Mouse (Mus musculus): ENCODE measurements at regions not wholly inside any gene's neighbourhood (a gene's known extent, or its start where the extent isn't known, plus 50 kb on each side); places are given as distances from the start of the nearest gene placed in this dataset.
A peak's percentile ranks its signal among the peaks of the same experiment; 100 is the strongest.

- no peak for DNase-seq (ENCODE audit: low spot score)
- no peak overlapping the region for H3K27ac ChIP-seq (ENCODE audit: low read depth, low read length)
Observed at GRCm38 (mm10) chr6:133973205-133973838, 62.2 kb upstream of the Etv6 start.

GRCm38 (mm10) chr6:133975951-133976350, 59.5 kb upstream of the Etv6 start:
- Histone ChIP-seq H3K4me3 (ENCODE audit: low read depth, low read length) (no peak overlapping the region), H3K36me3 (ENCODE audit: control insufficient read depth, insufficient read depth, low read length) (no peaks in the 10 kb centered on the region), H3K4me2 (ENCODE audit: low read depth, low read length, severe bottlenecking) (no peak overlapping the region), H3K9me3 (ENCODE audit: control insufficient read depth, low read length) (no peaks in the 10 kb centered on the region), H3K9ac (ENCODE audit: low read length) (no peak overlapping the region), H3K27me3 (ENCODE audit: control insufficient read depth, insufficient read depth, low read length) (no peaks in the 10 kb centered on the region), H3K4me1 (replicated peaks; ENCODE audit: control insufficient read depth, insufficient read depth, low read length) (no peaks in the 10 kb centered on the region), H3K27ac (ENCODE audit: low read depth, low read length) (no peak overlapping the region)
- ATAC-seq (replicated peaks; ENCODE audit: low FRiP score) (no peak), DNase-seq (ENCODE audit: low spot score) (no peak)
- 90% methylated on average over 1 of the region's 1 CpGs for WGBS

More at GRCm38 (mm10) chr6:133973205-133973838, 62.2 kb upstream of the Etv6 start:
- WGBS: 93% methylated on average over 7 of the region's 7 CpGs
- Histone ChIP-seq H3K4me3 (ENCODE audit: low read depth, low read length) (no peak overlapping the region), H3K4me1 (replicated peaks; ENCODE audit: control insufficient read depth, insufficient read depth, low read length) (no peaks in the 10 kb centered on the region), H3K27me3 (ENCODE audit: control insufficient read depth, insufficient read depth, low read length) (no peaks in the 10 kb centered on the region), H3K36me3 (ENCODE audit: control insufficient read depth, insufficient read depth, low read length) (no peaks in the 10 kb centered on the region), H3K4me2 (ENCODE audit: low read depth, low read length, severe bottlenecking) (no peak overlapping the region), H3K9ac (ENCODE audit: low read length) (no peak overlapping the region), H3K9me3 (ENCODE audit: control insufficient read depth, low read length) (no peaks in the 10 kb centered on the region)
- no peak for ATAC-seq (replicated peaks; ENCODE audit: low FRiP score)

- no peak for DNase-seq (ENCODE audit: low spot score)
- H3K4me3 ChIP-seq (ENCODE audit: low read depth, low read length): no peak overlapping the region
- H3K27me3 ChIP-seq (ENCODE audit: control insufficient read depth, insufficient read depth, low read length): no peaks in the 10 kb centered on the region
- H3K9me3 ChIP-seq (ENCODE audit: control insufficient read depth, low read length): no peaks in the 10 kb centered on the region
- no peaks in the 10 kb centered on the region for H3K4me1 ChIP-seq (replicated peaks; ENCODE audit: control insufficient read depth, insufficient read depth, low read length)
- WGBS: 75% methylated on average over 6 of the region's 6 CpGs
- H3K4me2 ChIP-seq (ENCODE audit: low read depth, low read length, severe bottlenecking): no peak overlapping the region
- no peaks in the 10 kb centered on the region for H3K36me3 ChIP-seq (ENCODE audit: control insufficient read depth, insufficient read depth, low read length)
- no peak for ATAC-seq (replicated peaks; ENCODE audit: low FRiP score)
- no peak overlapping the region for H3K27ac ChIP-seq (ENCODE audit: low read depth, low read length)
- no peak overlapping the region for H3K9ac ChIP-seq (ENCODE audit: low read length)
Observed at GRCm38 (mm10) chr6:133976854-133977253, 58.6 kb upstream of the Etv6 start.

- no peak overlapping the region for H3K27ac ChIP-seq (ENCODE audit: low read depth, low read length)
- DNase-seq (ENCODE audit: low spot score) (no peak), ATAC-seq (replicated peaks; ENCODE audit: low FRiP score) (no peak)
- no peaks in the 10 kb centered on the region for H3K9me3 ChIP-seq (ENCODE audit: control insufficient read depth, low read length)
- H3K9ac ChIP-seq (ENCODE audit: low read length): no peak overlapping the region
- 85% methylated on average over 10 of the region's 10 CpGs for WGBS
- no peaks in the 10 kb centered on the region for H3K27me3 ChIP-seq (ENCODE audit: control insufficient read depth, insufficient read depth, low read length)
- H3K4me3 ChIP-seq (ENCODE audit: low read depth, low read length): no peak overlapping the region
- H3K4me1 ChIP-seq (replicated peaks; ENCODE audit: control insufficient read depth, insufficient read depth, low read length): 0 out of 2 replicates have a peak, but pooled peaks cover 2% of the 10 kb centered on the region
- H3K4me2 ChIP-seq (ENCODE audit: low read depth, low read length, severe bottlenecking): no peak overlapping the region
- H3K36me3 ChIP-seq (ENCODE audit: control insufficient read depth, insufficient read depth, low read length): no peaks in the 10 kb centered on the region
Observed at GRCm38 (mm10) chr6:133983804-133984514, 51.5 kb upstream of the Etv6 start.

- Histone ChIP-seq H3K9ac (ENCODE audit: low read length) (no peak overlapping the region; the same call in 1 of the 2 replicates), H3K4me1 (replicated peaks; ENCODE audit: control insufficient read depth, insufficient read depth, low read length) (0 out of 2 replicates have a peak, but pooled peaks cover 2% of the 10 kb centered on the region), H3K4me2 (ENCODE audit: low read depth, low read length, severe bottlenecking) (peak overlapping the region; percentile 9; the same call in 1 of the 2 replicates), H3K36me3 (ENCODE audit: control insufficient read depth, insufficient read depth, low read length) (no peaks in the 10 kb centered on the region), H3K9me3 (ENCODE audit: control insufficient read depth, low read length) (no peaks in the 10 kb centered on the region), H3K27me3 (ENCODE audit: control insufficient read depth, insufficient read depth, low read length) (no peaks in the 10 kb centered on the region), H3K27ac (ENCODE audit: low read depth, low read length) (no peak overlapping the region), H3K4me3 (ENCODE audit: low read depth, low read length) (no peak overlapping the region)
- WGBS: 30% methylated on average over 16 of the region's 16 CpGs
- ATAC-seq (replicated peaks; ENCODE audit: low FRiP score) (peak; percentile 49; the same call in 1 of the 2 replicates), DNase-seq (ENCODE audit: low spot score) (no peak)
Observed at GRCm38 (mm10) chr6:133984666-133985355, 50.7 kb upstream of the Etv6 start.

Measured in forebrain, embryonic 11.5 days (tissue).